Mouse (Mus musculus): ENCODE data around the gene Ncapg2.

GRCm38 (mm10) chr12:116383101-116383500 is 22.1 kb upstream of the Ncapg2 start:
- TF ChIP-seq CTCF (IDR thresholded peaks at IDR 0.05; ENCODE audit: low read depth) (no peak), EP300 (optimal IDR thresholded peaks at IDR 0.05) (no peak)
